Mouse (Mus musculus): ENCODE measurements at regions not wholly inside any gene's neighbourhood (a gene's known extent, or its start where the extent isn't known, plus 50 kb on each side); places are given as distances from the start of the nearest gene placed in this dataset.

GRCm38 (mm10) chr13:110569180-110569512, 174.3 kb downstream of the Plk2 start:
- TF ChIP-seq CTCF (IDR thresholded peaks at IDR 0.05; ENCODE audit: insufficient read depth, low read depth, low read length): no peak
- H3K4me3 ChIP-seq (ENCODE audit: insufficient read depth, low read depth, low read length): no peak overlapping the region
- H3K27ac ChIP-seq (ENCODE audit: insufficient read depth, low read depth, low read length): no peak overlapping the region
- no peaks in the 10 kb centered on the region for H3K4me1 ChIP-seq (ENCODE audit: control insufficient read depth, insufficient read depth, low read length)
- 94% methylated on average over 2 of the region's 2 CpGs for WGBS

- no peak overlapping the region for H3K4me3 ChIP-seq (ENCODE audit: insufficient read depth, low read depth, low read length)
- no peaks in the 10 kb centered on the region for H3K4me1 ChIP-seq (ENCODE audit: control insufficient read depth, insufficient read depth, low read length)
- no peak overlapping the region for H3K27ac ChIP-seq (ENCODE audit: insufficient read depth, low read depth, low read length)
- no peak for TF ChIP-seq POLR2A (IDR thresholded peaks at IDR 0.05; ENCODE audit: insufficient read depth, low read depth, low read length)
- TF ChIP-seq CTCF (IDR thresholded peaks at IDR 0.05; ENCODE audit: insufficient read depth, low read depth, low read length): no peak
These were observed 175.5 kb downstream of the Plk2 start for GRCm38 (mm10) chr13:110570386-110570785.

- TF ChIP-seq POLR2A (IDR thresholded peaks at IDR 0.05; ENCODE audit: insufficient read depth, low read depth, low read length) (no peak), CTCF (IDR thresholded peaks at IDR 0.05; ENCODE audit: insufficient read depth, low read depth, low read length) (no peak)
- H3K27ac ChIP-seq (ENCODE audit: insufficient read depth, low read depth, low read length): no peak overlapping the region
- no peak overlapping the region for H3K4me3 ChIP-seq (ENCODE audit: insufficient read depth, low read depth, low read length)
- 57% methylated on average over 7 of the region's 7 CpGs for WGBS
- H3K4me1 ChIP-seq (ENCODE audit: control insufficient read depth, insufficient read depth, low read length): no peaks in the 10 kb centered on the region
These were observed 178.7 kb downstream of the Plk2 start for GRCm38 (mm10) chr13:110573360-110574065.

GRCm38 (mm10) chr13:110574764-110575471, 180.1 kb downstream of the Plk2 start:
- Histone ChIP-seq H3K4me3 (ENCODE audit: insufficient read depth, low read depth, low read length) (no peak overlapping the region), H3K4me1 (ENCODE audit: control insufficient read depth, insufficient read depth, low read length) (no peaks in the 10 kb centered on the region), H3K27ac (ENCODE audit: insufficient read depth, low read depth, low read length) (no peak overlapping the region)
- TF ChIP-seq CTCF (IDR thresholded peaks at IDR 0.05; ENCODE audit: insufficient read depth, low read depth, low read length): no peak
- no peak for TF ChIP-seq POLR2A (IDR thresholded peaks at IDR 0.05; ENCODE audit: insufficient read depth, low read depth, low read length)
- 72% methylated on average over 6 of the region's 6 CpGs for WGBS

GRCm38 (mm10) chr13:110578159-110578558, 183.3 kb downstream of the Plk2 start:
- Histone ChIP-seq H3K27ac (ENCODE audit: insufficient read depth, low read depth, low read length) (no peak overlapping the region), H3K4me3 (ENCODE audit: insufficient read depth, low read depth, low read length) (no peak overlapping the region), H3K4me1 (ENCODE audit: control insufficient read depth, insufficient read depth, low read length) (no peaks in the 10 kb centered on the region)
- TF ChIP-seq POLR2A (IDR thresholded peaks at IDR 0.05; ENCODE audit: insufficient read depth, low read depth, low read length): no peak
- TF ChIP-seq CTCF (IDR thresholded peaks at IDR 0.05; ENCODE audit: insufficient read depth, low read depth, low read length): no peak
- WGBS: 58% methylated on average over 7 of the region's 7 CpGs

GRCm38 (mm10) chr13:110580166-110580565, 185.3 kb downstream of the Plk2 start:
- H3K4me1 ChIP-seq (ENCODE audit: control insufficient read depth, insufficient read depth, low read length): no peaks in the 10 kb centered on the region
- no peak overlapping the region for H3K27ac ChIP-seq (ENCODE audit: insufficient read depth, low read depth, low read length)
- 54% methylated on average over 4 of the region's 4 CpGs for WGBS
- H3K4me3 ChIP-seq (ENCODE audit: insufficient read depth, low read depth, low read length): no peak overlapping the region
- TF ChIP-seq CTCF (IDR thresholded peaks at IDR 0.05; ENCODE audit: insufficient read depth, low read depth, low read length): no peak
- TF ChIP-seq POLR2A (IDR thresholded peaks at IDR 0.05; ENCODE audit: insufficient read depth, low read depth, low read length): no peak

- H3K27ac ChIP-seq (ENCODE audit: insufficient read depth, low read depth, low read length): no peak overlapping the region
- TF ChIP-seq POLR2A (IDR thresholded peaks at IDR 0.05; ENCODE audit: insufficient read depth, low read depth, low read length) (no peak), CTCF (IDR thresholded peaks at IDR 0.05; ENCODE audit: insufficient read depth, low read depth, low read length) (no peak)
- no peak overlapping the region for H3K4me3 ChIP-seq (ENCODE audit: insufficient read depth, low read depth, low read length)
- WGBS: 58% methylated on average over 5 of the region's 5 CpGs
- H3K4me1 ChIP-seq (ENCODE audit: control insufficient read depth, insufficient read depth, low read length): no peaks in the 10 kb centered on the region
These were observed 185.7 kb downstream of the Plk2 start for GRCm38 (mm10) chr13:110580570-110580969.

- whole genome bisulfite sequencing: 29% methylated on average over 10 of the region's 10 CpGs
- no peak overlapping the region for H3K27ac ChIP-seq (ENCODE audit: insufficient read depth, low read depth, low read length)
- H3K4me1 ChIP-seq (ENCODE audit: control insufficient read depth, insufficient read depth, low read length): no peaks in the 10 kb centered on the region
- no peak for TF ChIP-seq POLR2A (IDR thresholded peaks at IDR 0.05; ENCODE audit: insufficient read depth, low read depth, low read length)
- TF ChIP-seq CTCF (IDR thresholded peaks at IDR 0.05; ENCODE audit: insufficient read depth, low read depth, low read length): no peak
- H3K4me3 ChIP-seq (ENCODE audit: insufficient read depth, low read depth, low read length): no peak overlapping the region
These were observed 189.9 kb downstream of the Plk2 start for GRCm38 (mm10) chr13:110584765-110585164.

GRCm38 (mm10) chr13:110594630-110595029, 199.8 kb downstream of the Plk2 start:
- Histone ChIP-seq H3K4me1 (ENCODE audit: control insufficient read depth, insufficient read depth, low read length) (no peaks in the 10 kb centered on the region), H3K4me3 (ENCODE audit: insufficient read depth, low read depth, low read length) (no peak overlapping the region), H3K27ac (ENCODE audit: insufficient read depth, low read depth, low read length) (no peak overlapping the region)
- TF ChIP-seq POLR2A (IDR thresholded peaks at IDR 0.05; ENCODE audit: insufficient read depth, low read depth, low read length) (no peak), CTCF (IDR thresholded peaks at IDR 0.05; ENCODE audit: insufficient read depth, low read depth, low read length) (no peak)
- 91% methylated on average over 3 of the region's 3 CpGs for WGBS
